Mouse (Mus musculus): ENCODE data around the gene Mt4.
"Not testable (repeated sequence)": the region's sequence is repeated elsewhere in the genome, so short reads cannot be mapped to it uniquely, and the experiment has no call there.

Gene Mt4

DNA sequence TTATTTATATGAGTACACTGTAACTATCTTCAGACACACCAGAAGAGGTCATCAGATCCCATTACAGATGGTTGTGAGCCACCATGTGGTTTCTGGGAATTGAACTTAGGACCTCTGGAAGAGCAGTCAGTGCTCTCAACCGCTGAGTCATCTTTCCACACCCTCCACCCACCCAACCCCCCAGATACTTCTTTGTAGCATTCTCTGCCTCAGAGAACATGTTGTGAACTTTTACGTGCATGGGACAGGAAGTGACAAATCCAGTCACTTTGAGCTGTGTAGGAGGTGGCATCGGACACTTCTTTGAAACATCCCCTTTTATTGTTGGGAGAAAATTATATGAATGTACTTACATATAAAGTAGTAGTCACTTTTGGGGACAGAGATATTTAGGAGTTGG is 2.4 kb upstream of the Mt4 start:
- DNase-seq (ENCODE audit: low read depth, low spot score) = not testable (repeated sequence)

GRCm38 (mm10) chr8:94135556-94135955 is 1.4 kb upstream of the Mt4 start:
- no peak for DNase-seq (ENCODE audit: low read depth, low spot score)

GRCm38 (mm10) chr8:94136192-94136591 is 805 bp upstream of the Mt4 start:
- DNase-seq (ENCODE audit: low read depth, low spot score) = no peak

GRCm38 (mm10) chr8:94140266-94140795 is 3.3 kb downstream of the Mt4 start:
- no peak for DNase-seq (ENCODE audit: low read depth, low spot score)

GRCm38 (mm10) chr8:94148236-94148635 is 11.2 kb downstream of the Mt4 start:
- DNase-seq (ENCODE audit: low read depth, low spot score) = no peak

DNA sequence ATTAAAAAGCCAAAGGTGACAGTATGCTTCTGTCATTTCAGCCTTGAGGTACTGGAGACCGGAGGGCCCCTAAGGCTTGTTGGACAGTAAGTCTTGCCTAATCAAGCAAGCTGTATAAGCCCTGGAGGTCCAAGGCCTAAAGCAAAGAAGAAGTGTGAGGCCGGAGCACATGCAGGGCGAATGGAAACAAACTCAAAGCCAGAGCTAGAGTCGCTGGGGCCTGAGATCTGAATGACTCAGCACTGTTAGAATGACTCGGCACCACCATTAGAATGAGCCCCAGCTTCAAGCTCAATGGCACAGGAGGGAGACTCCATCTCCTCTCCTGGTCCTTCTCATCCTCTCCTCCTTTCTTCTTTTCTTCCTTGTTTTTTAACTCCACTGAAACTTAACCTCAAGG is 13.9 kb downstream of the Mt4 start:
- no peak for DNase-seq (ENCODE audit: low read depth, low spot score)

DNA sequence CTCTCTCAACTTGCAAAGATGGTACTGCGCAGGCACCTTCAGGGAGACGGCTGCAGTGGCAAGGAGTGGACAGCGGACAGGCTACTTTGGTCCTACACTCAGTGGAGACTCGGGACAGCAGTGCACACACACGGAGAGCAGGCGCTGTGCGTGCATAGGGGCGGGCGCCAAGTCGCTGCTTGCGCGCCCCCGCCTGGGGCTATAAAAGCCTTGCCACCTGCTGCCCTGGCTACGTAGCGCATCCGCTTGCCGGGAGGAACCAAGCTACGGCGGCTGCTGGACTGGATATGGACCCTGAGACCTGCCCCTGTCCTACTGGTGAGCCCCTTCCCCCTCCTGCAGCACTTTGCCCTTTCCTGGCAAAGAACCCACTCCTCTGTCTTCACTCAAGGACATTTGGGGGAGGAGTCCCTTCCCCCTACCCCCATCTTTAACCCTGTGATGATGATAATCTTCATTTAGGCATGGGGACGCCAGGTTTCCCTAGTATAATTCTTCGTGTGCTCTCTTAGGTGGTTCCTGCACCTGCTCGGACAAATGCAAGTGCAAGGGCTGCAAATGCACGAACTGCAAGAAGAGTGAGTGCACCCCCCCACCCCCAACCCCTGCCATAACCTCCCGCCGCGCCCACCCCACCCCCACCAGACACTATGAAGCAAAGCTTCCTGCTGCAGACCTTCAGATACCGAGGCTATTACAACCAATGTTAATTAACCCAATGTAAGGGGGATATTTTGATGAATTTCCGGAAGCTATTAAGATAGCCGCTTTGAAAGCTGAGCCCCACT is 15.7 kb downstream of the Mt4 start, which contains the start of gene Mt3:
Gene Mt3, plus strand, starts transcription at position 95 of the 788 bp plus-strand sequence.
- peak; percentile 41 for DNase-seq (ENCODE audit: low read depth, low spot score)

- no peak for DNase-seq (ENCODE audit: low read depth, low spot score)
Observed at GRCm38 (mm10) chr8:94153451-94153850, 16.5 kb downstream of the Mt4 start.

GRCm38 (mm10) chr8:94154537-94154936 is 17.5 kb downstream of the Mt4 start:
- no peak for DNase-seq (ENCODE audit: low read depth, low spot score)

DNA sequence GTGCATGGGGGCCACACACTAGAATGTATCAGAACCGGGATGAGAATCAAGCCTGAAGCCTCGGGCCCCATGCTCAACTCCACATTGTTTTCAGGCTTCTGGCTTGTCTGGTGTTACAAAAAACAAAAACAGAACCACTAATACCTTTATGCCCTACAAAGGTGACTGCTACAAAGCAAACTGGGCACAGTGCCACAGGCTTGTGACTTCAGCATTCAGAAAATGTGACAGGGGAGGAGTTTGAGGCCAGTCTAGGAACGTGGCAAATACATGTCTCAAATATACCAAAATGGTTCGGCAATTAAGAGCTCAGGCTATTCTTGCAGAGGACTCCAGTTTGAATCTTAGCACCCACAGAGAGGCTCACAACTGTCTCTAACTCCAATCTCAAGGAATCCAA is 19.1 kb downstream of the Mt4 start:
- DNase-seq (ENCODE audit: low read depth, low spot score) = no peak

GRCm38 (mm10) chr8:94165772-94166171 is 28.8 kb downstream of the Mt4 start:
- not testable (repeated sequence) for DNase-seq (ENCODE audit: low read depth, low spot score)

DNA sequence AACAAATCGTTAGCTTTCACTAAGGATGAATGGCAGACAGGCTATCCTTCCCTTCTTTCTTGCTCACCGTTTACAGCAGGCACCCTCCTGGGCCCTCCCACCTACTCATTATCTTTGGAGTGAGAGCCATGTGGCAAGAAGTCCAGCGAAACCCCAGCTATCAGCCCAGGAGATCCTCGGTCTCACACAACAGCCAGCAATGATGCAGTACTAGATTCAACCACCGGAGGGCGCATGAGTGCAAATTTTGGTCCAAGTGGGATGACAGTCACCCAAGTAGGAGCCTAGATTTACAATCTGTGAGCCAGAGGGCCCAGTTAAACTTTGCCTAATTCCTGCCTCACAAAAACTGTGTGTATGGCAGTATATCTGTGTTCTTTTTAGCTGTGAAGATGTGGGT is 30.2 kb downstream of the Mt4 start:
- peak; percentile 67 for DNase-seq (ENCODE audit: low read depth, low spot score)

DNA sequence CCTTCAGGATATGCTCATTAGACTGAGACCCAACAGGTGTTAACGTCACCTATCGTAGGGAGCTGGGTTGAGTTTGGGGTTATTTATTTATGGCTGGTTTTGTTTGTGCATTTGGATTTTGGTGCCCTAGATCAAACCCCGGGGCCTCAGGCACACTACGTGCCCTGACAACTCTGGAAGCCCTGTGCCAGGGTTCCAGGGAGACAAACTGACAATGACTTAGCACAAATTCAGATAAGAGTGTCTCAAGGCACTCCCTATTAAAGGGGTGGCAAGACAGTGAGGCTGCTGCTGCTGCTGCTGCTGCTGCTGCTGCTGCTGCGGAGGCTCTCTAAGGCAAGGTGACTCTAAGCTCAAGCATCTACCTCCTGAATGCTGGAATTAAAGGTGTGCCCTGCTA is 32.5 kb downstream of the Mt4 start:
- no peak for DNase-seq (ENCODE audit: low read depth, low spot score)

DNA sequence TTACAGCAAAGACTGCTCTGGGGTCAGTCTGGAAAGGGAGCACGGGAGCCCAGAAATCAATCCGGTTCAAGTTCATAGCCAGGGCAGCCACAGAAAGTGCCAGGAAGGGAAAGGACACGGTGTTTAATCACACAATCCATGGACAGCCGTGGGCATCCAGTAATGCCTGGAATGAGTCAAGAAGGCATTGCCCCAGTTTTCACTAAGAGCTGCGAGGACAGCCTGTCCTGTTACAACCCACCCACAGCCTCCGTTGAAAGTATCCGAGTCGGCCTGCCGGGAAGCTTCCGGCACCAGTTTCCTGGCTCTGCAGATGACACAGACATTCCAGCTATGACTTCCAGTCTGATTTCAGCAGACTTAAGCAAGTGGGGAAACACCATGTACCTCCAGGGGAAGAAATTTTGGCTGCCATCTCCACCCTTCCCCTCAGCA is 34.3 kb downstream of the Mt4 start:
- no peak for DNase-seq (ENCODE audit: low read depth, low spot score)

- peak; percentile 42 for DNase-seq (ENCODE audit: low read depth, low spot score)
Observed at GRCm38 (mm10) chr8:94172075-94172808, 35.2 kb downstream of the Mt4 start, which contains the start of gene Mt2. Gene Mt2 (plus strand): TSS chr8:94172664.

DNA sequence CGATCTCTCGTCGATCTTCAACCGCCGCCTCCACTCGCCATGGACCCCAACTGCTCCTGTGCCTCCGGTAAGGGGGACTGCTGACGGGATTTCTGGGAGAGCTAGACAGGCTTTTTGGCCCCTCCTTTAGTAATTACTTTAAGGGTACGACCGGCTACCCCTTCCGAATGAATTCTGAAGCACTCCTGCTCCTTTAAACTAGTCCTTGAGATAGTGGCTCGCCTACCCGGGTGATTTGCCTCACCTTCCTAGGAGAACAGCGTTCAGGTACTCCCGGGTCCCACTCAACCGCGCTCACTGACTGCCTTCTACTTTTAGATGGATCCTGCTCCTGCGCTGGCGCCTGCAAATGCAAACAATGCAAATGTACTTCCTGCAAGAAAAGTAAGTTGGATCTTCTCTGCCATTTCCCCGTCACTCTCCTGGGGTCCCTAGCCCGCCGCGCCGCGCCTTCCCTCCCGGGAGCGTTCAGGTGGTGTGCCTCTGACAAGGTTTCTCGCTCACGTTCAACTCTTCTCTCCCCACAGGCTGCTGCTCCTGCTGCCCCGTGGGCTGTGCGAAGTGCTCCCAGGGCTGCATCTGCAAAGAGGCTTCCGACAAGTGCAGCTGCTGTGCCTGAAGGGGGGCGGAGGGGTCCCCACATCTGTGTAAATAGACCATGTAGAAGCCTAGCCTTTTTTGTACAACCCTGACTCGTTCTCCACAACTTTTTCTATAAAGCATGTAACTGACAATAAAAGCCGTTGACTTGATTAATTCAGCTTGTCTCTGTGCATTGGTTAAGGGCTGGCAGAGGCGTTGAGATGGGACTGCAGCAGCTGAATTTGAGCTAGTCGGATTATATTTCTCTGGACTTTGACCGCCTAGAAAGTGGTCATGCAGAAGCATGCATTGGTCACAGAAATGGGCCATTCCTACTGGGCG is 36.1 kb downstream of the Mt4 start:
- no peak for DNase-seq (ENCODE audit: low read depth, low spot score)

DNA sequence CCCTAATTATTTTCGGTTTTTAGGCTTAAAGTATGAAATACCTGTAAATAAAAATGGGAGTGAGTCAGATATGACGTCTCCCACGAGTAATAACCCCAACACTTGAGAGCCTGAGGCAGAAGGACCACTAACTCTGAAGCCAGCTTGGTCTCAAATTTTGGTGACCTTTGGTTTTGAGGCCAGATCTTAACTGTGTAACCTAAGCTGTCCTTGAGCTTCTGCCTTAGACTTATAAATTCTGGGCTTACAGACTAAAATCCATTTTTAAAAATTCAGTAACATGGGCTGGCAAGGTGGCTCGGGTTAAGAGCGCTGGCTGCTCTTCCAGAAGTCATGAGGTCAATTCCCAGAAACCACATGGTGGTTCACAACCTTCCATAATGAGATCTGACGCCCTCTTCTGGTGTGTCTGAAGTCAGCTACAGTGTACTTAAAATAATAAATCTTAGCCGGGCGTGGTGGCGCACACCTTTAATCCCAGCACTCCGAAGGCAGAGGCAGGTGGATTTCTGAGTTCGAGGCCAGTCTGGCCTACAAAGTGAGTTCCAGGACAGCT is 36.9 kb downstream of the Mt4 start:
- no peak for DNase-seq (ENCODE audit: low read depth, low spot score)

- no peak for DNase-seq (ENCODE audit: low read depth, low spot score)
Observed at GRCm38 (mm10) chr8:94174619-94175213, 37.7 kb downstream of the Mt4 start.

- no peak for DNase-seq (ENCODE audit: low read depth, low spot score)
Observed at GRCm38 (mm10) chr8:94177716-94178390, 40.9 kb downstream of the Mt4 start.

Measured in CD4-positive helper T cell, adult 2 months (primary cell).